Mouse (Mus musculus) lung, postnatal 0 days (tissue): ENCODE results near the gene Pde10a.

Experiments
- CTCF ChIP-seq: IDR thresholded peaks from 2 replicates; pipeline ENCODE4 v1.5.1; 2016; ENCODE audit warnings: antibody characterized with exemption, mild to moderate bottlenecking
- EP300 ChIP-seq: IDR thresholded peaks from 2 replicates; pipeline ENCODE4 v1.6.1; 2016; ENCODE audit warnings: antibody characterized with exemption, mild to moderate bottlenecking, control low read depth

DNA sequence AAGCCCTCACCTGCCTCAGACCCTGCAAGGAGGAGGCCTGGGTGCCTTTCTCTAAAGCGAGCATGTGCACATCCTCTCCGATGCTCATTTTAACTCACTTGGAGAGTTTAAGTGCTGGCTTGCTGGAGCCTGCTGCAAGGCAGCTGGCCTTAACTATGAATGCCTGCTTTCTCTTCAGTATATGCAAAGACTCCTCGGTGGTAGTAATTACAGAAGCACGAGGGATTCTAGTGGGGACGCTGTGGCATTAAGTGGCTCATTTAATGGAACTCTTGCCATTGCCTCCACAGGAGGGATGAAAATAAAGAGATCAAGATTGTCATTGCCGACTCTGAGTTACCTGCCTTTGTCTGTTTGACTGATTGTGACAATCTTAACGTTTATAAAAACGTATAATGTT, 101.2 kb downstream of the Pde10a start:
- TF ChIP-seq EP300 = no peak
- no peak for TF ChIP-seq CTCF
